Mouse (Mus musculus) hindbrain, embryonic 15.5 days (tissue): Measurements from ENCODE around the gene Atg9a. TPM values are rescaled to one million over a fixed set of nuclear protein-coding genes. Genes with fewer than 3 reads are reported as not detected.

Experiments used
- ATAC-seq: fragments of 200-750 bp; cut with Nextera tagmentation; 2 replicates; pipeline ENCODE4 v1.8.0; 2017; ENCODE audit warnings: low read depth, moderate number of reproducible peaks, moderate TSS enrichment; ENCODE audit not compliant: low FRiP score
- H3K27ac ChIP-seq: fragments of 300-500 bp; sonication (generic); replicated peaks from 2 replicates; pipeline ENCODE4 v1.5.1; 2015; ENCODE audit warnings: mild to moderate bottlenecking, inconsistent platforms
- H3K27me3 ChIP-seq: fragments of 300-500 bp; sonication (generic); 2 replicates; pipeline ENCODE4 v1.6.1; 2015; ENCODE audit warnings: control low read depth, inconsistent platforms
- H3K36me3 ChIP-seq: fragments of 300-500 bp; sonication (generic); 2 replicates; pipeline ENCODE4 v1.6.1; 2015; ENCODE audit warnings: control low read depth, inconsistent platforms
- H3K4me1 ChIP-seq: fragments of 300-500 bp; sonication (generic); replicated peaks from 2 replicates; pipeline ENCODE4 v1.6.1; 2015; ENCODE audit warnings: control low read depth, inconsistent platforms
- H3K4me2 ChIP-seq: fragments of 300-500 bp; sonication (generic); 2 replicates; pipeline ENCODE4 v1.6.1; 2015; ENCODE audit warnings: moderate library complexity, mild to moderate bottlenecking, inconsistent platforms
- H3K4me3 ChIP-seq: fragments of 300-500 bp; sonication (generic); 2 replicates; pipeline ENCODE4 v1.5.1; 2015; ENCODE audit warnings: mild to moderate bottlenecking, inconsistent platforms
- H3K9ac ChIP-seq: fragments of 300-500 bp; sonication (generic); 2 replicates; pipeline ENCODE4 v1.6.1; 2015; ENCODE audit warnings: inconsistent platforms
- H3K9me3 ChIP-seq: fragments of 300-500 bp; sonication (generic); 2 replicates; pipeline ENCODE4 v1.6.1; 2016; ENCODE audit warnings: control low read depth, inconsistent platforms
- WGBS: fragments of 180-500 bp; shearing (Covaris S2); methylation state at CpG from one replicate; pipeline ENCODE4 v1.1.7; 2015; 5-methylcytosine and 5-hydroxymethylcytosine counted together
- polyA plus RNA-seq: library from polyadenylated mRNA; unstranded; fragments of >200 nt; fragmentation: Nextera tagmentation; extraction: Ambion mirVana; gene quantifications from 2 replicates; pipeline ENCODE4 v1.2.1, GENCODE M21; 2015

Gene Atg9a
- polyA plus RNA-seq, 1 experiment from 2014 or later, result 66.3 TPM

GRCm38 (mm10) chr1:75225473-75225872 lies 33.5 kb upstream of the Atg9a start:
- no peaks in the 10 kb centered on the region for H3K36me3 ChIP-seq
- H3K9ac ChIP-seq, result no peak overlapping the region
- no peaks in the 10 kb centered on the region for H3K9me3 ChIP-seq
- H3K27ac ChIP-seq, result no peak overlapping the region
- H3K27me3 ChIP-seq, result peaks cover 26% of the 10 kb centered on the region
- WGBS, result 72% methylated on average over 3 of the region's 3 CpGs
- ATAC-seq, result no peak
- no peak overlapping the region for H3K4me2 ChIP-seq
- no peaks in the 10 kb centered on the region for H3K4me1 ChIP-seq
- no peak overlapping the region for H3K4me3 ChIP-seq

GRCm38 (mm10) chr1:75223532-75223931 lies 31.5 kb upstream of the Atg9a start:
- Histone ChIP-seq H3K36me3 (no peaks in the 10 kb centered on the region), H3K4me2 (no peak overlapping the region), H3K4me3 (no peak overlapping the region), H3K27ac (no peak overlapping the region), H3K27me3 (peaks cover 41% of the 10 kb centered on the region), H3K9me3 (no peaks in the 10 kb centered on the region), H3K9ac (no peak overlapping the region), H3K4me1 (peaks cover 15% of the 10 kb centered on the region)
- no peak for ATAC-seq
- WGBS, result 76% methylated on average over 6 of the region's 6 CpGs

GRCm38 (mm10) chr1:75222926-75223325 lies 30.9 kb upstream of the Atg9a start:
- no peaks in the 10 kb centered on the region for H3K9me3 ChIP-seq
- H3K27ac ChIP-seq, result no peak overlapping the region
- peaks cover 21% of the 10 kb centered on the region for H3K4me1 ChIP-seq
- no peak overlapping the region for H3K9ac ChIP-seq
- H3K36me3 ChIP-seq, result no peaks in the 10 kb centered on the region
- H3K27me3 ChIP-seq, result peaks cover 45% of the 10 kb centered on the region
- no peak for ATAC-seq
- H3K4me3 ChIP-seq, result no peak overlapping the region
- 80% methylated on average over 6 of the region's 6 CpGs for WGBS
- no peak overlapping the region for H3K4me2 ChIP-seq

GRCm38 (mm10) chr1:75221538-75221937 lies 29.5 kb upstream of the Atg9a start:
- H3K27me3 ChIP-seq, result peaks cover 54% of the 10 kb centered on the region
- 77% methylated on average over 3 of the region's 3 CpGs for WGBS
- ATAC-seq, result no peak

GRCm38 (mm10) chr1:75219531-75219930 lies 27.5 kb upstream of the Atg9a start, which contains the start of gene Tuba4a:
Tuba4a (minus strand) TSS chr1:75219865.
- WGBS, result under 1% methylated on average over 34 of the region's 34 CpGs
- peaks cover 59% of the 10 kb centered on the region for H3K27me3 ChIP-seq

More at GRCm38 (mm10) chr1:75221538-75221937, 29.5 kb upstream of the Atg9a start:
- Histone ChIP-seq H3K36me3 (no peaks in the 10 kb centered on the region), H3K9ac (no peak overlapping the region), H3K27ac (no peak overlapping the region), H3K4me1 (peaks cover 21% of the 10 kb centered on the region), H3K4me2 (no peak overlapping the region), H3K4me3 (no peak overlapping the region), H3K9me3 (no peaks in the 10 kb centered on the region)

GRCm38 (mm10) chr1:75219078-75219477 lies 27.1 kb upstream of the Atg9a start:
- under 1% methylated on average over 24 of the region's 24 CpGs for WGBS
- Histone ChIP-seq H3K4me3 (peak overlapping the region; percentile 65), H3K27ac (no peak overlapping the region), H3K4me1 (peaks cover 21% of the 10 kb centered on the region), H3K27me3 (peaks cover 59% of the 10 kb centered on the region), H3K4me2 (peak overlapping the region; percentile 96), H3K36me3 (peaks cover 9% of the 10 kb centered on the region; the same call in 1 of the 2 replicates), H3K9me3 (no peaks in the 10 kb centered on the region), H3K9ac (peak overlapping the region; percentile 55)
- peak; percentile 84 for ATAC-seq

More at GRCm38 (mm10) chr1:75219531-75219930, 27.5 kb upstream of the Atg9a start, which contains the start of gene Tuba4a:
- Histone ChIP-seq H3K4me1 (peaks cover 21% of the 10 kb centered on the region), H3K36me3 (0 out of 2 replicates have a peak, but pooled peaks cover 4% of the 10 kb centered on the region), H3K9me3 (no peaks in the 10 kb centered on the region), H3K9ac (peak within 1 kb of the TSS; percentile 55), H3K4me3 (peak within 1 kb of the TSS; percentile 65), H3K4me2 (peak within 1 kb of the TSS; percentile 96), H3K27ac (no peak within 1 kb of the TSS)
- ATAC-seq, result peak; percentile 43

DNA sequence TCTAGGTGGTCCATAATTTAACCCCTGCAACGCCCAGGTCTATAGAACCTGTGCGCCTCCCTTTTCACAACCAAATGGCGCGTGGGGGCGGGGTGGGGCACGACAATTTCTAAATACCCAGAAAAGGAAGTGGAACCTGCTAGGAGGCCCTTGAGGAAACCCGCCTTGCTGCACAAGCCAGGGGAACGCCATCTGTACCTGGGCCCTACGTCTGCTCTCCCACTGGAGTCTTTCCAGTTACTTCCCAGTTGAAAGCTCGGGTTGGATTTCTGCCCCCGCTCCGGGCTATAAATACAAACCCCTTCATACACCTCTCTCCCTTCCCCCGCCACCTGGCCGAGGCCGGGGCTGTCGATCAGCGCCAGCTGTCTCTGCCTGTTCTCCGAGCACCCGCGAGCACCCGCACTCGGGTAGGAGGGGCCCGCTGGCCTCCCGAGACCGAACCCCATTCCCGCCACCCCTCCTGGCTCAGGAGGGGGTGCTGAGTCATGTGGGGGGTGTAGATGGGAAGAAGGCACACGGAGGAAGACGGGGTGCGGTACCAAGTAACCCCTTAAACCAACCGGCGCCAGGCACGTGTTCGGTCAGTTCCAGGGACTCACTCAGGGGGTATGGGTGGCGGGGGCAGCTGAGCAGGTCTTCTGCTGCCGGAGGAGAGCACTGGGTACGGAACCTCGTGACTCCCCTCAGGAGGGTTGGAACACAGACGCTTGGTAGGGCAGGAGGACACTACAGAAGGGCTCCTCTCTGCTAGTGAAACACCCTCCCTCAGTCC lies 26.4 kb upstream of the Atg9a start:
- Histone ChIP-seq H3K27me3 (peaks cover 59% of the 10 kb centered on the region), H3K36me3 (peaks cover 15% of the 10 kb centered on the region), H3K27ac (no peak overlapping the region), H3K9ac (peak overlapping the region; percentile 55; the same call in 1 of the 2 replicates), H3K4me2 (peak overlapping the region; percentile 96), H3K4me3 (peak overlapping the region; percentile 65), H3K4me1 (peaks cover 25% of the 10 kb centered on the region), H3K9me3 (no peaks in the 10 kb centered on the region)
- ATAC-seq, result peak; percentile 40; the same call in 1 of the 2 replicates
- whole genome bisulfite sequencing, result 3% methylated on average over 38 of the region's 38 CpGs

DNA sequence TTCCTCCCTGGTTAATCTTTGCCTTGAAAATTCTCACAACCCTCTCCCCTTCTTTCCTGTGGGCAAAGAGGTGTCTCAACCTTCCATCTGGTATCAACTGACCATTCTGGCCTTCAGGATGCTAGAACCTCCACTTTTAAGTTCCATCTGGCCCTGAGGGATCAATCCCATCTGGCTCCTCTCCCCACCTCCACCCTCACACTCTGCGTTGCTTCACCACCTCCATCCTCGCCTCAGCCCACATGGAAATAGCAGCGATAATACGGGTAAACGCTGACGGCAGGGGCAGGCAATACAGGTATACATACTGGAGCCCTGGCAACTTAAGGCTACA lies 25.9 kb upstream of the Atg9a start:
- peaks cover 29% of the 10 kb centered on the region for H3K4me1 ChIP-seq
- peaks cover 18% of the 10 kb centered on the region for H3K36me3 ChIP-seq
- H3K9me3 ChIP-seq, result no peaks in the 10 kb centered on the region
- 0 out of 2 replicates have a peak overlapping the region, but pooled peaks have one; percentile 65 for H3K4me3 ChIP-seq
- H3K4me2 ChIP-seq, result peak overlapping the region; percentile 96
- peaks cover 56% of the 10 kb centered on the region for H3K27me3 ChIP-seq
- no peak overlapping the region for H3K27ac ChIP-seq
- WGBS, result 3% methylated on average over 6 of the region's 6 CpGs
- H3K9ac ChIP-seq, result no peak overlapping the region
- ATAC-seq, result no peak

DNA sequence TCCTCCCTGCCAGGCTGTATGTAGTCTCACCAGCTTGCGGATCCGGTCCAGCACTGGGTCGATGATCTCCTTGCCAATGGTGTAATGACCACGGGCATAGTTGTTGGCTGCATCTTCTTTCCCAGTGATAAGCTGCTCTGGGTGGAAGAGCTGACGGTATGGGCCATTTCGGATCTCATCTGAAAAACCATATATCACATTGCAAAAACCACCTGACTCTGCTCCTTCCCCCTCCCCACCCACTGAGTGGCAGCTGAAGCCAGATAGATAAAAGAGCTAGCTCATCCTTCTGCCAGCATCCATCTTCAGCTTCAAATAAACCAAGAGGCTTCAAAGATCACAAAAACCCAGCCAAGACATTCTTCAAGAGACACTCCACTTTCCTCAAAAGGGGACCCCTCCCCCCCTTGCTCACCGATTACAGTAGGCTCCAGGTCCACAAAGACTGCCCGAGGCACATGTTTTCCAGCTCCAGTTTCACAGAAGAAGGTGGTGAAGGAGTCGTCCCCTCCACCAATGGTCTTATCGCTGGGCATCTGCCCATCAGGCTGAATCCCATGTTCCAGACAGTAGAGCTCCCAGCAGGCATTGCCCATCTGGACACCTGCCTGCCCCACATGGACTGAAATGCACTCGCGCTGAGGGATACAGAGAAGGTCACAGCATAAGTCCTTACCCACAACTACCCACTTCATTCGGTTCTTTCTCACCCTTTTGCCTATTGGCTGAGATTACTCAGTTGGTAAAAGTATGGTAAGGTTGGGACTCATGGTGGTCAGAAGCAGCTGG lies 25.0 kb upstream of the Atg9a start:
- peaks cover 38% of the 10 kb centered on the region for H3K4me1 ChIP-seq
- H3K4me2 ChIP-seq, result no peak overlapping the region
- 76% methylated on average over 13 of the region's 13 CpGs for WGBS
- peaks cover 18% of the 10 kb centered on the region for H3K36me3 ChIP-seq
- no peak overlapping the region for H3K27ac ChIP-seq
- no peak for ATAC-seq
- peaks cover 48% of the 10 kb centered on the region for H3K27me3 ChIP-seq
- no peak overlapping the region for H3K4me3 ChIP-seq
- no peak overlapping the region for H3K9ac ChIP-seq
- no peaks in the 10 kb centered on the region for H3K9me3 ChIP-seq

DNA sequence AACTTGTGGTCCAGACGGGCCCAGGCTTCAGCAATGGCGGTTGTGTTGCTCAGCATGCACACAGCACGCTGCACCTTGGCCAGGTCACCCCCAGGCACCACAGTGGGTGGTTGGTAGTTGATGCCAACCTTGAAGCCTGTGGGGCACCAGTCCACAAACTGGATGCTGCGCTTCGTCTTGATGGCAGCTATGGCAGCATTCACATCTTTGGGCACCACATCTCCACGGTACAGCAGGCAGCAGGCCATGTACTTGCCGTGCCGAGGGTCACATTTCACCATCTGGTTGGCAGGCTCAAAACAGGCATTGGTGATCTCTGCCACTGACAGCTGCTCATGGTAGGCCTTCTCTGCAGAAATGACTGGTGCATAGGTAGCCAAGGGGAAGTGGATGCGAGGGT lies 23.8 kb upstream of the Atg9a start:
- WGBS, result 94% methylated on average over 9 of the region's 9 CpGs
- H3K4me3 ChIP-seq, result no peak overlapping the region
- no peak overlapping the region for H3K4me2 ChIP-seq
- ATAC-seq, result no peak
- no peak overlapping the region for H3K27ac ChIP-seq
- H3K4me1 ChIP-seq, result peaks cover 48% of the 10 kb centered on the region
- H3K27me3 ChIP-seq, result peaks cover 40% of the 10 kb centered on the region
- no peaks in the 10 kb centered on the region for H3K9me3 ChIP-seq
- H3K9ac ChIP-seq, result no peak overlapping the region
- peaks cover 18% of the 10 kb centered on the region for H3K36me3 ChIP-seq

- H3K36me3 ChIP-seq, result peaks cover 18% of the 10 kb centered on the region
- no peak overlapping the region for H3K4me2 ChIP-seq
- H3K9ac ChIP-seq, result no peak overlapping the region
- ATAC-seq, result no peak
- H3K27me3 ChIP-seq, result peaks cover 31% of the 10 kb centered on the region
- H3K9me3 ChIP-seq, result no peaks in the 10 kb centered on the region
- H3K27ac ChIP-seq, result no peak overlapping the region
- H3K4me3 ChIP-seq, result no peak overlapping the region
- 75% methylated on average over 5 of the region's 5 CpGs for WGBS
- peaks cover 50% of the 10 kb centered on the region for H3K4me1 ChIP-seq
Observed at GRCm38 (mm10) chr1:75214886-75215285, 22.9 kb upstream of the Atg9a start.

- Histone ChIP-seq H3K9ac (no peak overlapping the region), H3K27ac (no peak overlapping the region), H3K9me3 (no peaks in the 10 kb centered on the region), H3K4me3 (no peak overlapping the region), H3K4me2 (no peak overlapping the region), H3K27me3 (peaks cover 27% of the 10 kb centered on the region), H3K36me3 (peaks cover 18% of the 10 kb centered on the region), H3K4me1 (peaks cover 50% of the 10 kb centered on the region)
- no peak for ATAC-seq
- WGBS, result 83% methylated on average over 2 of the region's 2 CpGs
Observed at GRCm38 (mm10) chr1:75214442-75214841, 22.4 kb upstream of the Atg9a start.
